Mouse (Mus musculus): Measurements from ENCODE around the gene Ticrr.

DNA sequence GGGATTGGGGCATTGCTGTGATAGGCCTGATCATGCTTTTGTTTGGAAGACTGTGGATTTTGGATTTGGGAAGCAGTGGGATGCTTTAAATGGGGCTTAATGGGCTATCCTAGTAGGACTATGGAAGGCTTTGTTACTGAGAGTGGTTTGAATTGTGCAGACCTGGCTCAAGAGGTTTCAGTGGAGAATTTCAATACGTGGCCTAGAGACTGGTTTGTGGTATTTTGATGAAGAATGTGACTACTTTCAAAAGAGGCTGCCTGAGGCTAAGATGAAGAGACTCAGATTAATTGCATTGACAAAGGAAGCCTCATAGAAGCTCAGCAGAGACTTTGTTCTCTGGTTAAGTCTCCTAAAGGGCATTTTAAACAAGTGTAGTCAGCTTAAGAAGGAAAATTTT, 5.4 kb upstream of the Ticrr start:
- TF ChIP-seq CTCF (IDR thresholded peaks at IDR 0.05; ENCODE audit: extremely low read depth, insufficient read length, insufficient replicate concordance, low read depth, low read length) (no peak), POLR2A (IDR thresholded peaks at IDR 0.05; ENCODE audit: low read depth, low read length) (no peak)
